Comparison of ENCODE assay signal across 8 mouse cellular contexts in the genomic region with DNA sequence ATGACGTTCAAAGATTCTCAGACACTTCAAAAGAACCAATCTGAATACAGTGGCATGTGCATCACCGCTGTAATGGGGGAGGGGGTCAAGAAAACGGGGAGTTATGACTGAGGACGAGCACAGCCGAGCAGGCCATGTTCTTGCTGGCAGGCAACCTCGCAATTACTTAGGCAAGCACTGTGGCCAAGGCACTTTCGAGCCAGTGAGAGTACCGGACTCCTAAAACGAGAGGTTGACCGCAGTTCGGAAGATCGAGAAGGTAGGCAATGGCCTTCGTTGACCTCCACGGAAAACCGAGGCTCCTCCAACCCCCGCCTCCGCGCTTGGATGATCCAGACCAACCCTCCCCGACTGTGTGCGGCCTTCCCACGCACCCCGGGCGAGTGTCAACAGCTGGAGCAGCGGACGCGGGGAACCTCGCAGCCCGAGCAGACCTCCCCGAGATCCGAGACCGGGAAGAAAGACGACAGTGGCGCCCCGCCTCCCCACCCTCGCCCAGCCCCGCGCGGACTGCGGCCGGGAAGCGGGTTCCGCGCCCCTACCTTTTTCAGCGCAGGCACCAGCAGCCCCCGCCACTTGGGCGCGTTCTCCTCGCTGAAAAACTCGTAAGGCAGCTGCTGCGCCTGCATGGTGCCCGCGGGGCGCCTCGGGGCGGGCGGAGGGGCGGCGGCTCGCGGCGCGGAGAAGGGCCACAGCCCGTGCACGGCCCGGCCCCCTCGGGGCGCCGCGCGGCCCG. TPM values are rescaled to one million over a fixed set of nuclear protein-coding genes. Genes with fewer than 3 reads are reported as not detected.
A peak's percentile ranks its signal among the peaks of the same experiment; 100 is the strongest.
DNase-seq lines count a peak whose midpoint lies in the region; ATAC-seq and TF ChIP-seq lines count a peak whose summit lies in the region.

No protein-coding gene starts in this region.

- no peak for TF ChIP-seq POLR2A in brain, embryonic 14.5 days (IDR thresholded peaks at IDR 0.05; ENCODE audit: borderline replicate concordance, extremely low read depth, insufficient read depth, insufficient read length, poor library complexity, severe bottlenecking)

- no peaks in the 10 kb centered on the region for H3K9me3 ChIP-seq in heart, embryonic 13.5 days
- no peaks in the 10 kb centered on the region for H3K9me3 ChIP-seq in liver, embryonic 15.5 days (replicated peaks)
- no peaks in the 10 kb centered on the region for H3K9me3 ChIP-seq in neural tube, embryonic 11.5 days (ENCODE audit: control insufficient read depth, low read length)
- no peaks in the 10 kb centered on the region for H3K9me3 ChIP-seq in stomach, postnatal 0 days (ENCODE audit: control insufficient read depth, low read length)

- WGBS in heart, embryonic 13.5 days, result under 1% methylated on average over 71 of the region's 71 CpGs
- WGBS in liver, embryonic 15.5 days (ENCODE audit: insufficient replicate concordance), result under 1% methylated on average over 70 of the region's 71 CpGs
- WGBS in neural tube, embryonic 11.5 days, result under 1% methylated on average over 55 of the region's 71 CpGs
- whole genome bisulfite sequencing in stomach, postnatal 0 days, result 1% methylated on average over 57 of the region's 71 CpGs

- TF ChIP-seq CTCF in brain, embryonic 14.5 days (IDR thresholded peaks at IDR 0.05; ENCODE audit: borderline replicate concordance, extremely low read depth, insufficient read depth, insufficient read length), result no peak
- TF ChIP-seq CTCF in stomach, postnatal 0 days (IDR thresholded peaks at IDR 0.05; ENCODE audit: low read depth), result 0 out of 2 replicates have a peak, but pooled peaks have one; percentile 3

- H3K4me3 ChIP-seq in heart, embryonic 13.5 days, result peak overlapping the region; percentile 83
- peak overlapping the region; percentile 92 for H3K4me3 ChIP-seq in liver, embryonic 15.5 days (replicated peaks)
- peak overlapping the region; percentile 98 for H3K4me3 ChIP-seq in neural tube, embryonic 11.5 days (ENCODE audit: low read depth, low read length)
- H3K4me3 ChIP-seq in stomach, postnatal 0 days (ENCODE audit: low read depth, low read length), result peak overlapping the region; percentile 86

- ATAC-seq in CD4-positive, CD25-positive, alpha-beta regulatory T cell, adult 4 months, result peak; percentile 37
- peak; percentile 56 for ATAC-seq in erythroid progenitor cell, adult 5-6 weeks (replicated peaks; ENCODE audit: low FRiP score, poor library complexity, severe bottlenecking)
- peak; percentile 44; the same call in 1 of the 2 replicates for ATAC-seq in heart, embryonic 13.5 days (ENCODE audit: extremely low read depth, insufficient number of reproducible peaks, low FRiP score, low TSS enrichment)
- ATAC-seq in liver, embryonic 15.5 days (ENCODE audit: insufficient read depth), result peak; percentile 60
- peak; percentile 35 for ATAC-seq in neural tube, embryonic 11.5 days (ENCODE audit: insufficient read depth, low FRiP score, low TSS enrichment)
- peak; percentile 45 for ATAC-seq in stomach, postnatal 0 days (ENCODE audit: low FRiP score, low TSS enrichment)

- DNase-seq in brain, embryonic 14.5 days (ENCODE audit: low read depth), result peak; percentile 74
- peak; percentile 79 for DNase-seq in kidney, postnatal 10 days
- DNase-seq in neural tube, embryonic 11.5 days (ENCODE audit: low spot score), result peak; percentile 61
- DNase-seq in stomach, postnatal 0 days (ENCODE audit: low spot score), result peak; percentile 71

- peaks cover 10% of the 10 kb centered on the region; the same call in 1 of the 2 replicates for H3K36me3 ChIP-seq in heart, embryonic 13.5 days
- H3K36me3 ChIP-seq in liver, embryonic 15.5 days (replicated peaks), result peaks cover 11% of the 10 kb centered on the region; the same call in 1 of the 2 replicates
- H3K36me3 ChIP-seq in neural tube, embryonic 11.5 days (ENCODE audit: control insufficient read depth, insufficient read depth, low read length), result no peaks in the 10 kb centered on the region
- H3K36me3 ChIP-seq in stomach, postnatal 0 days (ENCODE audit: control insufficient read depth, insufficient read depth, low read length), result no peaks in the 10 kb centered on the region

- no peak for TF ChIP-seq EP300 in stomach, postnatal 0 days (optimal IDR thresholded peaks at IDR 0.05)

- peaks cover 27% of the 10 kb centered on the region for H3K4me1 ChIP-seq in heart, embryonic 13.5 days
- peaks cover 55% of the 10 kb centered on the region for H3K4me1 ChIP-seq in liver, embryonic 15.5 days (replicated peaks)
- peaks cover 14% of the 10 kb centered on the region for H3K4me1 ChIP-seq in neural tube, embryonic 11.5 days (ENCODE audit: control insufficient read depth, insufficient read depth, low read length)
- no peaks in the 10 kb centered on the region for H3K4me1 ChIP-seq in stomach, postnatal 0 days (replicated peaks; ENCODE audit: control insufficient read depth, insufficient read depth)

- peak overlapping the region; percentile 95 for H3K27ac ChIP-seq in heart, embryonic 13.5 days (replicated peaks)
- peak overlapping the region; percentile 89 for H3K27ac ChIP-seq in liver, embryonic 15.5 days (replicated peaks)
- H3K27ac ChIP-seq in neural tube, embryonic 11.5 days (ENCODE audit: low read depth, low read length), result peak overlapping the region; percentile 95
- H3K27ac ChIP-seq in stomach, postnatal 0 days (replicated peaks), result peak overlapping the region; percentile 96

- peak overlapping the region; percentile 86 for H3K4me2 ChIP-seq in heart, embryonic 13.5 days
- peak overlapping the region; percentile 88 for H3K4me2 ChIP-seq in liver, embryonic 15.5 days
- H3K4me2 ChIP-seq in neural tube, embryonic 11.5 days (ENCODE audit: low read depth), result peak overlapping the region; percentile 75
- H3K4me2 ChIP-seq in stomach, postnatal 0 days (replicated peaks; ENCODE audit: low read depth), result peak overlapping the region; percentile 76

- no peaks in the 10 kb centered on the region for H3K27me3 ChIP-seq in heart, embryonic 13.5 days (replicated peaks)
- H3K27me3 ChIP-seq in liver, embryonic 15.5 days, result no peaks in the 10 kb centered on the region
- no peaks in the 10 kb centered on the region for H3K27me3 ChIP-seq in neural tube, embryonic 11.5 days (ENCODE audit: control insufficient read depth, insufficient read depth, low read length)
- no peaks in the 10 kb centered on the region for H3K27me3 ChIP-seq in stomach, postnatal 0 days (ENCODE audit: control insufficient read depth, insufficient read depth, low read length)

- H3K9ac ChIP-seq in heart, embryonic 13.5 days, result peak overlapping the region; percentile 95
- H3K9ac ChIP-seq in liver, embryonic 15.5 days, result peak overlapping the region; percentile 89
- peak overlapping the region; percentile 96 for H3K9ac ChIP-seq in neural tube, embryonic 11.5 days (ENCODE audit: low read length)
- peak overlapping the region; percentile 92 for H3K9ac ChIP-seq in stomach, postnatal 0 days (ENCODE audit: low read length)

RNA-seq across cellular contexts. Expression of gene Sos1, which starts 0.8 kb away (rescaled TPM):
- 1 to 10 TPM; 4.6 to 5.4 TPM for polyA plus RNA-seq in CD4-positive, CD25-positive, alpha-beta regulatory T cell, adult 4 months (2017; shearing (Covaris generic))
- 11.9 and 21.9 TPM in 2 replicates for polyA plus RNA-seq in brain, embryonic 14.5 days (2012; rRNA removed)
- 10.8 and 16.3 TPM in 2 replicates for total RNA-seq in erythroid progenitor cell, adult 5-6 weeks (2015; ENCODE audit: low replicate concordance)
- total RNA-seq in erythroid progenitor cell, adult 5-6 weeks (2017; ENCODE audit: low replicate concordance), result 5.7 and 6.5 TPM in 2 replicates
- polyA plus RNA-seq in heart, embryonic 13.5 days (2015; fragmentation: Nextera tagmentation; extraction: Ambion mirVana), result 2.2 TPM in 2 replicates
- polyA plus RNA-seq in liver, embryonic 15.5 days (2015; fragmentation: Nextera tagmentation; extraction: Ambion mirVana), result 1.1 and 1.2 TPM in 2 replicates
- polyA plus RNA-seq in neural tube, embryonic 11.5 days (2014; fragmentation: Nextera tagmentation; extraction: Ambion mirVana), result 10.0 and 10.1 TPM in 2 replicates
- 2.2 TPM in 2 replicates for polyA plus RNA-seq in stomach, postnatal 0 days (2015; fragmentation: Nextera tagmentation; extraction: Ambion mirVana)

Comparison
In these comparisons a context has a peak if more than half of its experiments do, and no peak if none do; other contexts are left out.
1. Peak in every context shown above with its lines: DNase-seq, ATAC-seq, H3K4me3 ChIP-seq and H3K27ac ChIP-seq.